Mouse (Mus musculus) heart, postnatal 36 days (tissue): ENCODE results near the gene Gm9918. TPM values are rescaled to one million over a fixed set of nuclear protein-coding genes. Genes with fewer than 3 reads are reported as not detected.

ENCODE experiments used
- DNase-seq, 2 experiments: peaks; one replicate each; pipeline ENCODE4 v3.0.0; 2021 to 2022
- intact Hi-C: fragments of 180-260 bp; cut with DNase I; formaldehyde crosslinking; loops from one replicate; pipeline ENCODE4 v1.15.1; 2025
- total RNA-seq, 2 experiments: library from RNA; stranded (reverse); gene quantifications; 2 replicates each; pipeline ENCODE4 v1.2.3; 2021

Gene Gm9918
- total RNA-seq, 2 experiments from 2014 or later: not detected

DNA sequence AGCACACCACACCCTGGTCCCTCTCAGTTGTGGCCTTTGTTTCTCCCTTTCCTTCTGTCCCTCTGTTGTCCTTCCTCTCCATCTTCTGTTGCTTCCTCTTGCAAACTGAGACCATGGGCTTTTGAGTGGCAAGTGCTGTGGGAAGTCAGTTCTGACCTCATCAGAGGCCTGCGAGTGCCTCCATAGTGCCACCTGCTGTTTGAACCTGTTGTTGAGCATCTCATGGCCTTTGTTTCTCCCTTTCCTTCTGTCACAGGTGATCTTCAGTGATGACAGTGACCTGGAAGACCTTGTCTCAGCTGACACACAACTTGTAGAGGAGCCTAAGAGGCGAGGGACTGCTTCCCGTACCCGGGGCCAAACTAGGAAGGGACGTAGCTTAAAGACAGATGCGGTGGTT, 45.9 kb downstream of the Gm9918 start:
- intact Hi-C loops: loop anchor here (1.0 to 2.0 kb wide), 3 partner anchors 28 to 137 kb away; no protein-coding TSS in a partner anchor
- DNase-seq: peak; percentile 76 to 78

Other genes with a start within 250 kb of the Gm9918 start
- gene Krt18, start 242.4 kb upstream of the Gm9918 start, total RNA-seq: 1 to 10 TPM; 2.5 to 5.1 TPM
- gene Eif4b, start 196.8 kb upstream of the Gm9918 start, total RNA-seq: 100 to 1,000 TPM; 149 to 165 TPM
- 100 to 1,000 TPM; 128 to 129 TPM for gene Tns2, start 170.2 kb upstream of the Gm9918 start, total RNA-seq
- 10 to 100 TPM; 14.8 to 14.9 TPM for gene Spryd3, start 134.3 kb upstream of the Gm9918 start, total RNA-seq
- gene Igfbp6, start 126.2 kb upstream of the Gm9918 start, total RNA-seq: 10 to 100 TPM; 31.4 to 40.9 TPM
- gene Soat2, start 120.0 kb upstream of the Gm9918 start, total RNA-seq: not detected
- 10 to 100 TPM; 32.2 to 35.9 TPM for gene Zfp740, start 67.3 kb upstream of the Gm9918 start, total RNA-seq
- gene Csad, start 65.8 kb upstream of the Gm9918 start, total RNA-seq: 10 to 100 TPM; 15.8 to 16.2 TPM
- 1 to 10 TPM; 1.6 to 1.8 TPM for gene Itgb7, start 38.6 kb upstream of the Gm9918 start, total RNA-seq
- gene Rarg, start 13.0 kb upstream of the Gm9918 start, total RNA-seq: 10 to 100 TPM; 20.0 to 21.9 TPM
- 10 to 100 TPM; 18.1 to 19.4 TPM for gene Mfsd5, start 8.9 kb downstream of the Gm9918 start, total RNA-seq
- gene Espl1, start 25.7 kb downstream of the Gm9918 start, total RNA-seq: 1 to 10 TPM; 1.0 to 2.1 TPM
- 100 to 1,000 TPM; 308 to 311 TPM for gene Pfdn5, start 55.6 kb downstream of the Gm9918 start, total RNA-seq
- 10 to 100 TPM; 17.7 to 22.7 TPM for gene Myg1, start 61.1 kb downstream of the Gm9918 start, total RNA-seq
- gene Aaas, start 80.2 kb downstream of the Gm9918 start, total RNA-seq: 10 to 100 TPM; 12.5 to 12.8 TPM
- gene Sp7, start 96.6 kb downstream of the Gm9918 start, total RNA-seq: not detected
- 10 to 100 TPM; 45.7 to 49.1 TPM for gene Sp1, start 135.6 kb downstream of the Gm9918 start, total RNA-seq
- gene Amhr2, start 174.8 kb downstream of the Gm9918 start, total RNA-seq: under 1 TPM; 0.16 to 0.78 TPM
- gene Prr13, start 188.5 kb downstream of the Gm9918 start, total RNA-seq: 10 to 100 TPM; 19.4 to 26.1 TPM
- 100 to 1,000 TPM; 482 to 500 TPM for gene Pcbp2, start 200.0 kb downstream of the Gm9918 start, total RNA-seq
- gene Gm10337, start 233.2 kb downstream of the Gm9918 start, total RNA-seq: not detected
- 1 to 10 TPM; 3.5 to 3.6 TPM for gene Map3k12, start 246.5 kb downstream of the Gm9918 start, total RNA-seq
- gene Tarbp2, start 247.6 kb downstream of the Gm9918 start, total RNA-seq: 10 to 100 TPM; 45.5 to 48.2 TPM